Comparison of ENCODE assay signal across 12 mouse cellular contexts in the genomic region with DNA sequence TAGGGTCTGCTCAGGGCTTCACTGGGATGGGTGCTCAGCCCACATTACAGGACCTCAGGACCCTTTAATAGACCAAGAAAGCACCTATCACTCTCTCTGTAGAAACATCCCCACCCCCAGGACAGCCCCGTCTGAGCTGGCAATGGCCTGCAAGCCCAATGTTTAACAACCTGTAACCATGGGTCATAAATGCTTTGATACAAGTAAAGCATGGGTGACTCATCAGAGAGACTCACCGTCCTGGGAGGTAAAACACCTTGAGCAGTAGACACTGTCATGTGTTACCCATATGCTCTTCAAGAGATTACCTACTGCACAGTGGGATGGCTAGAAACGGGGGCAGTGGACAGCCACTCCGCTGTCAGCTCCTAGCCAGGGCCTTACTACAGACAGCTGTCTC.
"Had no signal": no experiment of that assay in that cellular context is flagged by ENCODE, and none has a peak within 500 bp of the region (broad histone marks: within the 10 kb centered on the region; RNA-seq: fewer than 3 reads in every experiment).

No protein-coding gene starts in this region.

- H3K4me2 ChIP-seq: limb, embryonic 13.5 days; liver, embryonic 13.5 days had no signal

- H3K9me3 ChIP-seq: limb, embryonic 10.5 days; liver, embryonic 13.5 days had no signal

- H3K27ac ChIP-seq: kidney, postnatal 0 days; limb, embryonic 10.5 days; limb, embryonic 13.5 days; liver, embryonic 13.5 days had no signal

- H3K9ac ChIP-seq: limb, embryonic 13.5 days; liver, embryonic 13.5 days had no signal

- DNase-seq: kidney, adult 11 months; kidney, adult 9 months; kidney, postnatal 25 days; liver, embryonic 13.5 days; lung, adult 2 months; lung, postnatal 14 days; lung, postnatal 4 days; midbrain, embryonic 14.5 days; thymus, postnatal 25 days had no signal

- H3K36me3 ChIP-seq: limb, embryonic 10.5 days; limb, embryonic 13.5 days; liver, embryonic 13.5 days had no signal

- H3K27me3 ChIP-seq: liver, embryonic 13.5 days had no signal

- H3K4me3 ChIP-seq: limb, embryonic 10.5 days; limb, embryonic 13.5 days; liver, embryonic 13.5 days had no signal

- H3K4me1 ChIP-seq: liver, embryonic 13.5 days had no signal
